Mouse (Mus musculus) forebrain, postnatal 0 days (tissue): ENCODE results near the gene Nup133. TPM values are rescaled to one million over a fixed set of nuclear protein-coding genes. Genes with fewer than 3 reads are reported as not detected.

ENCODE experiments used
- ATAC-seq: fragments of 200-750 bp; cut with Nextera tagmentation; 2 replicates; pipeline ENCODE4 v1.8.0; 2017; ENCODE audit warnings: mild to moderate bottlenecking, moderate library complexity
- DNase-seq: peaks from one replicate; pipeline ENCODE4 v3.0.0-alpha.2; 2015
- H3K27ac ChIP-seq: fragments of 300-500 bp; sonication (generic); 2 replicates; pipeline ENCODE4 v1.5.1; 2014; ENCODE audit warnings: low read depth, mild to moderate bottlenecking, antibody characterized with exemption, low read length, moderate library complexity, mixed read lengths
- H3K27me3 ChIP-seq: fragments of 300-500 bp; sonication (generic); 2 replicates; pipeline ENCODE4 v1.6.1; 2014; ENCODE audit warnings: mild to moderate bottlenecking, low read length, mixed read lengths; ENCODE audit not compliant: insufficient read depth
- H3K36me3 ChIP-seq: fragments of 300-500 bp; sonication (generic); 2 replicates; pipeline ENCODE4 v1.6.1; 2014; ENCODE audit warnings: mild to moderate bottlenecking, moderate library complexity; ENCODE audit not compliant: insufficient read depth
- H3K4me1 ChIP-seq: fragments of 300-500 bp; sonication (generic); 2 replicates; pipeline ENCODE4 v1.6.1; 2014; ENCODE audit warnings: antibody characterized with exemption; ENCODE audit not compliant: insufficient read depth
- H3K4me2 ChIP-seq: fragments of 300-500 bp; sonication (generic); 2 replicates; pipeline ENCODE4 v1.6.1; 2014; ENCODE audit warnings: low read depth, mild to moderate bottlenecking, moderate library complexity
- H3K4me3 ChIP-seq: fragments of 300-500 bp; sonication (generic); 2 replicates; pipeline ENCODE4 v1.5.1; 2014; ENCODE audit warnings: low read depth, low read length, mixed read lengths
- H3K9ac ChIP-seq: fragments of 300-500 bp; sonication (generic); 2 replicates; pipeline ENCODE4 v1.6.1; 2014; ENCODE audit warnings: mild to moderate bottlenecking
- H3K9me3 ChIP-seq: fragments of 300-500 bp; sonication (generic); 2 replicates; pipeline ENCODE4 v1.6.1; 2016; ENCODE audit warnings: low read length
- CTCF ChIP-seq: sonication (generic); IDR thresholded peaks from 2 replicates; pipeline ENCODE4 v1.5.1; 2016; ENCODE audit warnings: antibody characterized with exemption, control low read depth, low read depth
- WGBS: fragments of 180-500 bp; shearing (Covaris S2); extraction: QIAGEN DNeasy Blood & Tissue Kit; methylation state at CpG from one replicate; pipeline ENCODE4 v1.1.7; 2014; 5-methylcytosine and 5-hydroxymethylcytosine counted together
- polyA plus RNA-seq: library from polyadenylated mRNA; unstranded; fragments of >200 nt; fragmentation: Nextera tagmentation; extraction: Ambion mirVana; gene quantifications from 2 replicates; pipeline ENCODE4 v1.2.1, GENCODE M21; 2015
- total RNA-seq: library from RNA; depleted of rRNA; stranded (reverse); fragments of >200 nt; gene quantifications from 2 replicates; pipeline ENCODE4 v1.2.3, GENCODE M21; 2014

Gene Nup133
- total and polyA plus RNA-seq, 2 experiments from 2014 or later: 17.3 to 31.8 TPM

- no peak for TF ChIP-seq CTCF
- ATAC-seq (no peak), DNase-seq (no peak)
- Histone ChIP-seq H3K9ac (no peak overlapping the region), H3K27ac (no peak overlapping the region), H3K4me1 (peaks cover 8% of the 10 kb centered on the region; the same call in 1 of the 2 replicates), H3K4me2 (no peak overlapping the region), H3K9me3 (no peaks in the 10 kb centered on the region), H3K27me3 (peaks cover 24% of the 10 kb centered on the region), H3K4me3 (no peak overlapping the region), H3K36me3 (peaks cover 15% of the 10 kb centered on the region)
- 63% methylated on average over 14 of the region's 14 CpGs for WGBS
Observed at GRCm38 (mm10) chr8:123896366-123896761, 52.7 kb downstream of the Nup133 start.

GRCm38 (mm10) chr8:123895680-123896365 lies 53.2 kb downstream of the Nup133 start:
- peaks cover 15% of the 10 kb centered on the region for H3K36me3 ChIP-seq
- H3K9ac ChIP-seq: no peak overlapping the region
- DNase-seq (no peak), ATAC-seq (no peak)
- H3K9me3 ChIP-seq: no peaks in the 10 kb centered on the region
- WGBS: 65% methylated on average over 9 of the region's 9 CpGs
- H3K27ac ChIP-seq: no peak overlapping the region
- no peak for TF ChIP-seq CTCF
- H3K4me1 ChIP-seq: peaks cover 11% of the 10 kb centered on the region; the same call in 1 of the 2 replicates
- no peak overlapping the region for H3K4me2 ChIP-seq
- no peak overlapping the region for H3K4me3 ChIP-seq
- peaks cover 24% of the 10 kb centered on the region for H3K27me3 ChIP-seq

- no peak overlapping the region for H3K4me2 ChIP-seq
- no peak overlapping the region for H3K27ac ChIP-seq
- H3K9me3 ChIP-seq: no peaks in the 10 kb centered on the region
- peaks cover 9% of the 10 kb centered on the region for H3K36me3 ChIP-seq
- H3K9ac ChIP-seq: no peak overlapping the region
- H3K27me3 ChIP-seq: peaks cover 24% of the 10 kb centered on the region
- H3K4me1 ChIP-seq: peaks cover 11% of the 10 kb centered on the region; the same call in 1 of the 2 replicates
- no peak for TF ChIP-seq CTCF
- H3K4me3 ChIP-seq: no peak overlapping the region
- WGBS: 72% methylated on average over 4 of the region's 4 CpGs
- no peak for DNase-seq
- ATAC-seq: no peak
Observed at GRCm38 (mm10) chr8:123895230-123895629, 53.8 kb downstream of the Nup133 start.

- ATAC-seq (no peak), DNase-seq (no peak)
- Histone ChIP-seq H3K27me3 (peaks cover 28% of the 10 kb centered on the region), H3K4me1 (peaks cover 11% of the 10 kb centered on the region; the same call in 1 of the 2 replicates), H3K27ac (no peak within 1 kb of the TSS), H3K36me3 (peaks cover 6% of the 10 kb centered on the region; the same call in 1 of the 2 replicates), H3K9ac (no peak within 1 kb of the TSS), H3K9me3 (no peaks in the 10 kb centered on the region), H3K4me2 (no peak within 1 kb of the TSS), H3K4me3 (no peak within 1 kb of the TSS)
- TF ChIP-seq CTCF: no peak
- WGBS: 27% methylated on average over 15 of the region's 15 CpGs
Observed at GRCm38 (mm10) chr8:123894502-123895097, 54.5 kb downstream of the Nup133 start, which contains the start of gene Acta1. Gene Acta1 (minus strand): TSS chr8:123894751.

GRCm38 (mm10) chr8:123893413-123893812 lies 55.7 kb downstream of the Nup133 start:
- Histone ChIP-seq H3K4me2 (no peak overlapping the region), H3K9ac (no peak overlapping the region), H3K27me3 (peaks cover 29% of the 10 kb centered on the region), H3K27ac (no peak overlapping the region), H3K4me3 (no peak overlapping the region), H3K36me3 (peaks cover under 1% of the 10 kb centered on the region; the same call in 1 of the 2 replicates), H3K4me1 (peaks cover 11% of the 10 kb centered on the region; the same call in 1 of the 2 replicates), H3K9me3 (no peaks in the 10 kb centered on the region)
- ATAC-seq (no peak), DNase-seq (no peak)
- TF ChIP-seq CTCF: no peak
- WGBS: 83% methylated on average over 11 of the region's 11 CpGs

GRCm38 (mm10) chr8:123892586-123893155 lies 56.4 kb downstream of the Nup133 start:
- ATAC-seq: peak; percentile 54
- Histone ChIP-seq H3K36me3 (no peaks in the 10 kb centered on the region), H3K9ac (peak overlapping the region; percentile 66), H3K4me1 (peaks cover 11% of the 10 kb centered on the region; the same call in 1 of the 2 replicates), H3K4me2 (peak overlapping the region; percentile 72), H3K27me3 (peaks cover 29% of the 10 kb centered on the region), H3K9me3 (no peaks in the 10 kb centered on the region), H3K4me3 (peak overlapping the region; percentile 41), H3K27ac (peak overlapping the region; percentile 74; the same call in 1 of the 2 replicates)
- WGBS: 9% methylated on average over 30 of the region's 30 CpGs
- TF ChIP-seq CTCF: peak; percentile 65
- DNase-seq: peak; percentile 52
